Mouse (Mus musculus) left cerebral cortex, adult 11 months (tissue): ENCODE results near the gene Dnajc22.
"Not testable (repeated sequence)": the region's sequence is repeated elsewhere in the genome, so short reads cannot be mapped to it uniquely, and the experiment has no call there.

Experiments
- DNase-seq: peaks from one replicate; pipeline ENCODE4 v3.0.0; 2022; ENCODE audit warnings: low spot score

The Dnajc22 gene

GRCm38 (mm10) chr15:99092870-99093269 is at the start of gene Dnajc22:
Gene Dnajc22, plus strand, starts transcription at chr15:99093170.
- no peak for DNase-seq

- DNase-seq: no peak
These were observed 48.1 kb upstream of the Dnajc22 start for GRCm38 (mm10) chr15:99044854-99045253.

GRCm38 (mm10) chr15:99045734-99046133 is 47.2 kb upstream of the Dnajc22 start:
- DNase-seq: not testable (repeated sequence)

- no peak for DNase-seq
These were observed 43.3 kb upstream of the Dnajc22 start for GRCm38 (mm10) chr15:99049473-99050253.

DNA sequence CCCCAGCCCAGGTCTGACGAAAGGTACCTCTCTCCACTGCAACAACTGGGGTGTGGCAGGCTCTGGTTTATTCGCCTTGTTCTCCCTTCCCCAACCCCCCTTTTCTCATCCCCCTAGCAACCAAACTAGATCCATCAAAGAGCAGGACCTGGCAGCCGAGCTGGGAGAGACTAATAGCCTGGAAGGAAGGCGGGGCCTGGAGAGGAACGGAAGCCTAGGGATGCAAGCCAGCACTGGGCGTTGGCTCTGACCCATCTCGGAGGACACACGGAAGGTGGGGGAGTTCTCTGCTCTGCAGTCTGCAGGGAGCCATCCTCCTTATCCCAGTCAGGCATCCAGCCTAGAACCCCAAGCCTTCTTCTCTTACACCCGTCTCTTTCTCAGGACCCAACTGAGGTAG is 39.6 kb upstream of the Dnajc22 start:
- no peak for DNase-seq

DNA sequence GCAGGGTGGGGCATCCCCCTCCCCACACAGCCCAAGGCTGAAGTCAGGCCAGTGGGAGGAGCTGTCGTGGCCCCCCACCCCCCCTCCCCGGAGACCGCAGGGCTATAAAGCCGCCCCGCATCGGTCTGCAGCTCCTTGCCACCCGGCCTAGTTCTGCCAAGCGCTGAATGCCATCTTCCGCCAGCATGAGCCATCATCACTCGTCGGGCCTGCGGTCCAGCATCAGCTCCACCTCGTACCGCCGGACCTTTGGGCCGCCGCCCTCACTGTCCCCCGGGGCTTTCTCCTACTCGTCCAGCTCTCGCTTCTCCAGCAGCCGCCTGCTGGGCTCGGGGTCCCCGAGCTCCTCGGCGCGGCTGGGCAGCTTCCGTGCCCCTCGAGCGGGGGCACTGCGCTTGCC is 37.9 kb upstream of the Dnajc22 start, which contains the start of gene Prph:
Gene Prph, plus strand, starts transcription at position 135 of the 400 bp plus-strand sequence.
- no peak for DNase-seq

GRCm38 (mm10) chr15:99055511-99055961 is 37.4 kb upstream of the Dnajc22 start:
- no peak for DNase-seq

DNA sequence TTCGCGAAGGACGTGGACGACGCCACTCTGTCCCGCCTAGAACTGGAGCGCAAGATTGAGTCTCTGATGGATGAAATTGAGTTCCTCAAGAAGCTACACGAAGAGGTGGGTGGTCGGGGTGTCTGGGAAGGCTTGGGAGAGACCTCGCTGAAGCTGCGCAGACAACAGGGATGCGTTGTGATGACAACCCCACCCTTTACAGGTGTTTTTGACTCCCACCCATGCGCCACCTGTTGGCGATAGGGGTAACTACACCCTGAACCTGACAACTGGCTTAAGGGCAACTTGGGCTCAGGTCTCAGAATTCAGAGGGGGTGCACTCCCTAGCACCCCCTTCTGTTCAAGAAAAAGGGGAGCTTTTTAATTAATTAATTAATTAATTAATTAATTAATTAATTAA is 36.6 kb upstream of the Dnajc22 start:
- DNase-seq: no peak

GRCm38 (mm10) chr15:99065557-99066165 is 27.3 kb upstream of the Dnajc22 start:
- DNase-seq: no peak

DNA sequence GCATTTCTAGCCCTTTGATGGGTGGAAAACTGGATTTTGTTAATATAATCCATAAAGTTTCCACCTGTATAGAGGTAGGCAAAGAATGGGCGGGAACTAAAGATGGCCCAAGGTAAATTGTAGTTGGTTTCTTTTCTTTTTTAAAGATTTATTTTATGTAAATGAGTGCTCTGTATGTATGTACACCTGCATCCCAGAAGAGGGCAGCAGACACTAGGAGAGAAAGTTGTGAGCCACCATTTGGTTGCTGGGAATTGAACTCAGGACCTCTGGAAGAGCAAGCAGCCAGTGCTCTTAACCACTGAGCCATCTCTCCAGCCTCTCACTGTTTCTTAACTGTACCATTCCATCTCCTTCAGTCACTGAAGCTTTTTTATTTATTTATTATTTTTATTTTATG is 21.0 kb upstream of the Dnajc22 start:
- no peak for DNase-seq

DNA sequence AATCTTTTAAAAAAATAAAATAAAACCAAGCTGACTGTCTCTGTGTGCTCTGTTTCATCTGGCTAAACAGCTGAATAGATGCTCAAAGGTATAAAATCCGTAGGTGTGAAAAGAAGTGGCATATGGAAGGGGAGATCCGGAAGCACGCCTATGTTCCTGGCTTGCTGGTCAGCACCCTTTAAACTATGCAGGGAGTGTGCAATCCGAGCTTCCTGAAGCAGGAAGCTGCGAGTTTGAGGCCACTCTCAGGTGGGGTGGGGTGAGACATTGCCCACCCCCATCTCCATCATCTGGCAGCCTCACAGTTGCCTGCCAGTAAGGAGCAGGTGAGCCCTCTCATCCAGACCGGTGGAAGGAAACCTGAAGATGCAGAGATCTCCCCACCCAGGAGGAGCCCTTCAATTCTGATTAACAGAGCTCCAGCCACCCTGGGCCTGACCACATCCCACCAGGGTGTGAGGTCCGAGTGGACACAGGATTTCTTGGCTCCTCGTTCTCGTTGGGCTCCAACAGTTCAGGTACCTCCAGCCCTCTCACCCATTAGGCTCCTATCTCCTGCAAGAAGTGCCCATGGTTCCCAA is 18.9 kb upstream of the Dnajc22 start, which contains the start of gene Troap:
Gene Troap, plus strand, starts transcription at position 557 of the 581 bp plus-strand sequence.
- DNase-seq: no peak

- DNase-seq: peak; percentile 96
These were observed 18.2 kb upstream of the Dnajc22 start for GRCm38 (mm10) chr15:99074600-99075333.

GRCm38 (mm10) chr15:99076011-99076410 is 17.0 kb upstream of the Dnajc22 start:
- not testable (repeated sequence) for DNase-seq

DNA sequence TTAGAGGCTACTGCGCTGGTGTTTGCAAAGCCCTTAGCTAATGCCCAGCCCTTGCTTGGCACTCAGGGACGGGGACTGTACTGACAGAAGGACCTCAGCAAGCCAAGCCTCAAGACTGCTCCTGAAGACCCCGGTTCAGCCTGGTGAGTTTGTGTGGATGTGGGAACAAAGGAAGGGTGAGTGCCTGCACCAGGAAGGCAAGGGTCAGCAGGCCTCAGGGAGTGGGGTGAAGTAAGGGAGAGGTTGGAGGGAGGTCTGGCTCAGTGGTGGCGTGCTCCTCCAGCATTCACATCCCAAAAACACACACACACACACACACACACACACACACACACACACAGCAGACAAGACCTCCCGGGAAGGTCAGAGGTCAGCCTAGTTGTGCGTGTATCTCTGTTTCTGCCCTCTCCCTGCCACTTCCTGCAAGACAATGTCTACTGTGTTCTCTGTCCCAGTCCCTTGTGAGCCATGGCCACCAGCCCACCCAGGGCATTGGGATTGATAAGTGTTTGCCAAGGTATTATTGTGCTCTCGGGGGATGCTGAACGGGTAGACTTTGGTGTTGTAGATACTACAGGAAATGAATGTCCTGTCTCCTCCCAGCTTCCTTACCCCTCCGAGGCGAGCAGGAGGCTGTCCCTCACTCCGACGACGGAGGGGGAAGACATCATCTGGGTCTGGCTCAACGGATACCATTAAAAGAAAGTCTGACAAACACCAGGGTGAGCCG is 14.6 kb upstream of the Dnajc22 start:
- DNase-seq: no peak

GRCm38 (mm10) chr15:99079804-99080203 is 13.2 kb upstream of the Dnajc22 start:
- no peak for DNase-seq

DNA sequence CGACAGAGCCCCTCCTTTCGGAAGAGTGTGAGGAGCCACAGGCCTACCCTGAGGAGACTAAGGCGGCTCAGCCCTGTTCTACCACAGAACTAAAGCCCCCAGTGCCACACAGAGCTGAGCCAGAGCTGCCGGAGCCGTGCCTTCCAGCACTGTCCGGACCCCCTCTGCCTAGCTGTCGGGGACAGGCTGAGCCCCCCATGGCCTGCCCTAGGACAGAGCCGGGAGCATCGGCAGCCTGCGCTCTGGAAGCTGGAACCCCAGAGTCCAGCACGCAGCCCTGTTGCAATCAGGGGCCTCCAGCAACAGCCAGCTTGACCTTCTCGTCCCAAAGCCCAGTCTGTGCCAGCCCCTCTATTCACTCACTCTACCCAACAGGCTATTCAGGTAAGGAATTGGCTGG is 10.6 kb upstream of the Dnajc22 start:
- no peak for DNase-seq

DNA sequence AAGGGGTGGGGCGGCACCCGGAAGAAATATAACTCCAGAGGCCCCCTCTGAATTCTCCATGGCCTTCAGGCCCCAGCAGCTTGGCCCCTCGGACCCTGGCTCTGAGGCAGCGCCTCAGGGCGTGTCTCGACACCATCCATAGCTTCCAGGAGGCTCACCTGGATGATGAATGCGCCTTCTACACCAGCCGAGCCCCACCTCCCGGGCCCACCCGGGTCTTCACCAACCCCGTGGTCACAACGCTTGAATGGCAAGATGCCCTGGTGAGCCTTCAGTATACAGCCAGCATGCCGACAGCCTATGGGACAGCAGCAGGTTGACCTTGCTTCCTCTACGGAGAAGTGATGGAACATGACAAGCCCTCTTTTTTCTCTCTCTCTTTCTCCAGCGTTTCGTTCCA is 10.1 kb upstream of the Dnajc22 start:
- no peak for DNase-seq

DNA sequence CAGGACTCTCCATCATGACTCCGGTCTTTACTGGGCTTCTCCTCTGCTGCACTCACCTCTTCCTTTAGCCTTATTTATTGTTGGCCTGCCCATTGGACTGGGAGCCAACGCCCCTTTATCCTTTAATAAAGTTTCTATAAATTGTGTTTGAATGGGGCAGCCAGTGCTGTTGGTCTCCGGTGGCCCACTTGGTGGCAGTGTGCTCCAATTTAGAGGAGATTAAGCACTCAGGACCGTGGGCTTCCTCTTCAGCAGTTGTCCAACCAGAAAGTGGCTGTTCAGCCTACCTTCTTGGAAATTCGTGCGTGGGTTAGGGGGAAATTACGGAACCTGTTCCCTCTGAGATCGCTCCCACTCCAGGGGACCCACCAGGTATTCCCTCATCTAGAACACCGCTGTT is 9.7 kb upstream of the Dnajc22 start:
- no peak for DNase-seq

GRCm38 (mm10) chr15:99083867-99084557 is 9.0 kb upstream of the Dnajc22 start:
- DNase-seq: no peak

DNA sequence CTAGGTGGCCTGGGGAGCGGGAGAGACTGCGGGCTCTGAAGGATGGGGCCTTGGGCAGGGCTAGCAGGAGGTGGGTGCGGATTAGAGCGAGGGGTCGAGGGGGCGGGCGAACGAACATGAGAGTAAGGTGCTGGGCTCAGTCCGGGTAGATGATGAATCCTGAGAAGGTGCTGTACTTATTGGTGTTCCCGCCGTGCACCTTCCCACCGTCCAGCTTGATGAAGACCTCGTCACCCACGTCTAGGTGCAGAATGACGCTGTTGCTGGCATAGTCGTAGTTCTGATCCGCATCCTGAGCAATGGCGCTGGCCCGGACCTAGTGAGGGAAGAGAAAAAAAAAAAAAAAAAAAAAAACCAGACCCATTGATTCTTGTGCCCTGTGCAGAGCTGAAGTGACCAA is 8.4 kb upstream of the Dnajc22 start:
- DNase-seq: no peak

GRCm38 (mm10) chr15:99085997-99086396 is 7.0 kb upstream of the Dnajc22 start:
- no peak for DNase-seq
